Mouse (Mus musculus) embryonic fibroblast, embryonic 13.5 days (primary cell): ENCODE measurements around the gene Acap1.
"Not testable (repeated sequence)": the region's sequence is repeated elsewhere in the genome, so short reads cannot be mapped to it uniquely, and the experiment has no call there.

Experiments used
- CTCF ChIP-seq: IDR thresholded peaks from 2 replicates; pipeline ENCODE4 v1.5.1; 2011; ENCODE audit warnings: mild to moderate bottlenecking, control low read depth, low read length, moderate library complexity, borderline replicate concordance; ENCODE audit not compliant: insufficient read depth
- POLR2A ChIP-seq: IDR thresholded peaks from 2 replicates; pipeline ENCODE4 v1.6.1; 2011; ENCODE audit warnings: low read depth, mild to moderate bottlenecking, control low read depth, low read length, moderate library complexity

DNA sequence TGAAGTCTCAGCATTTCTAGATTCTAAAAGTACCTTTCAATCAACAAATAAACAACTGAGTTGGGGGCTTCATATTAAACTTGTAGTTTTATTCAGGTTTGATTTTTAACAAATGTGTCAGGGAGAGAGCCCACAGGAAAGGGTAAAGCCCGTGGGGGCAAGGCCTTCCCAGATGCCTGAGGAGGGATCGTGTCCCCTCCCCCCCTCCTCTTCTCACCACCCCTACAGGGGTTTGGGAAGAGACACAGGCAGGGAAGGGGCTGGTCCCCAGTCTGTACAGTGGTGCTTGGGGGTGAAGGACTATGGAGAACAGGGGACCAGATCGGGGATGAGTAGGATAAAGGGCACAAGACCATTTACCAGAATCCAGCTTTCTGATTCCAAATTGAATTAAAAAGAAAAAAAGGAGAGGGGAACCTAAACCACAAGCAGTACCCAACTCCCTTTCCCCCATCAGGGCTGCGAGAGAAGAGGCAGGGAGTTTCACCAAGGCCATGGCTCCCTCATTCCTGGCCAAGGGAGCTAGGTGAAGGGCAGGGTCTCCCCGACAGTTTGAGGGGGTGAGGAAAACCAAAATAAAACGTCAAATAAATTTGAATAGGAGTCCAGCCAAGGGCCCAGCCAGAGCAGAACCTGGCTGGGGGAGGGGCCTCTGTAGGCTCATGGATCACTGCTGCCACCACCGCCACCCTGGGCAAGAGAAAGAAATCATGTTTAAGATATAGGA lies 21.5 kb upstream of the Acap1 start:
- TF ChIP-seq CTCF, POLR2A: not testable (repeated sequence)
